Mouse (Mus musculus): ENCODE measurements at regions not wholly inside any gene's neighbourhood (a gene's known extent, or its start where the extent isn't known, plus 50 kb on each side); places are given as distances from the start of the nearest gene placed in this dataset.

GRCm38 (mm10) chr4:106175352-106175751 lies 140.7 kb upstream of the Usp24 start:
- no peak overlapping the region for H3K9ac ChIP-seq (ENCODE audit: low read depth, low read length)
- no peaks in the 10 kb centered on the region for H3K27me3 ChIP-seq (ENCODE audit: control insufficient read depth, insufficient read depth, low read length)
- H3K27ac ChIP-seq: no peak overlapping the region
- TF ChIP-seq CTCF (IDR thresholded peaks at IDR 0.05) (no peak), EP300 (IDR thresholded peaks at IDR 0.05; ENCODE audit: insufficient read depth, low read depth, low read length) (no peak), POLR2A (IDR thresholded peaks at IDR 0.05; ENCODE audit: insufficient read depth, low read depth, low read length) (no peak)
- WGBS: 35% methylated on average over 5 of the region's 5 CpGs
- no peaks in the 10 kb centered on the region for H3K4me1 ChIP-seq (ENCODE audit: control insufficient read depth, insufficient read depth, low read length)
- no peaks in the 10 kb centered on the region for H3K79me2 ChIP-seq (replicated peaks; ENCODE audit: control insufficient read depth, insufficient read depth, low read length)
- intact Hi-C loops (cut with DNase I): no loop called here
- no peaks in the 10 kb centered on the region for H3K36me3 ChIP-seq (ENCODE audit: control insufficient read depth, insufficient read depth, low read length)
- no peak for DNase-seq
- no peak overlapping the region for H3K4me3 ChIP-seq

DNA sequence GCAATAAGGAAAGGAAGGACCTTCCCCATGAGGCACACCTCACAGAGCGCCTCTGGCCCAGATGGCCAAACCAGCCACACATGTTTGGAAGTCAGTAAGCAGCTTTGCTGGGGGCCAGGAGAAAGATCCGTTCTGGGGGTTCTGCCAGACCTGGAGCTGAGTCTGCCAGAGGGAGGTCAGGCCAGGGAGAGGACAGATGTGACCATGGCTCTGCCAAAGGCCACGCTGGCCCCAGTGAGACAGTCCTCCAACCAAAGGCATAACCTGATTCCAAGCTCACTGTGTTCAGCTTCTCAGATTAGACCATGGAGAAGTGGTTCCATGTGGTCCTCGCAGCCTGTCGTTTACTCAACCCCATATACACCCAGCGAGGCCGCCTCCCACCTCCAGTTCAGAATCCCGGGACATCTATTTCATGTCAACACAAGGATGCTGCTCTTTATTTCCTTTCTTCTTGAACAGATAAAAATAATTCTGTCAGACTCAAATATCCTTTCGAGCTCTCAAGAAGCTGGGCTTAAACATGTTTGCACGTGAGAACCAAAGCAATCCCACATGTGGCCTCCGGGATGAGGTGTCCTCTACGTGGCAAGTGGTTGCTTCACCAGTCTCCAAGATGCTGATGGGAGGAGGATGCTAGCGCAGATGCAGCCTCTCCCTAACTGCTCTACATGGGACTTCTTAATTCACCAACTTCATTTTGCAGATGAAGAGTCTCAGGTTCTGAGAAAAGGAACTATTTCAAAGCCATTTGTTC lies 130.1 kb upstream of the Usp24 start:
- Histone ChIP-seq H3K79me2 (replicated peaks; ENCODE audit: control insufficient read depth, insufficient read depth, low read length) (no peaks in the 10 kb centered on the region), H3K4me3 (no peak overlapping the region), H3K27ac (peak overlapping the region; percentile 47), H3K9ac (ENCODE audit: low read depth, low read length) (no peak overlapping the region), H3K27me3 (ENCODE audit: control insufficient read depth, insufficient read depth, low read length) (no peaks in the 10 kb centered on the region), H3K36me3 (ENCODE audit: control insufficient read depth, insufficient read depth, low read length) (no peaks in the 10 kb centered on the region), H3K4me1 (ENCODE audit: control insufficient read depth, insufficient read depth, low read length) (peaks cover 5% of the 10 kb centered on the region)
- peak; percentile 71 to 84 for DNase-seq
- TF ChIP-seq EP300 (IDR thresholded peaks at IDR 0.05; ENCODE audit: insufficient read depth, low read depth, low read length): peak; percentile 69; the same call in 1 of the 2 replicates
- TF ChIP-seq POLR2A (IDR thresholded peaks at IDR 0.05; ENCODE audit: insufficient read depth, low read depth, low read length): no peak
- no peak for TF ChIP-seq CTCF (IDR thresholded peaks at IDR 0.05)
- intact Hi-C loops (cut with DNase I): loop anchor here (10.0 kb wide), 1 partner anchor 911 kb away; no protein-coding TSS in a partner anchor
- WGBS: 64% methylated on average over 13 of the region's 13 CpGs

GRCm38 (mm10) chr4:106186684-106187083 lies 129.3 kb upstream of the Usp24 start:
- peaks cover 7% of the 10 kb centered on the region for H3K4me1 ChIP-seq (ENCODE audit: control insufficient read depth, insufficient read depth, low read length)
- intact Hi-C loops (cut with DNase I): loop anchor here (10.0 kb wide), 1 partner anchor 912 kb away; no protein-coding TSS in a partner anchor
- H3K4me3 ChIP-seq: no peak overlapping the region
- 66% methylated on average over 7 of the region's 7 CpGs for WGBS
- H3K79me2 ChIP-seq (replicated peaks; ENCODE audit: control insufficient read depth, insufficient read depth, low read length): no peaks in the 10 kb centered on the region
- H3K9ac ChIP-seq (ENCODE audit: low read depth, low read length): no peak overlapping the region
- peak in 1 of 2 experiments; percentile 36 for DNase-seq
- peak overlapping the region; percentile 47; the same call in 1 of the 2 replicates for H3K27ac ChIP-seq
- no peaks in the 10 kb centered on the region for H3K36me3 ChIP-seq (ENCODE audit: control insufficient read depth, insufficient read depth, low read length)
- TF ChIP-seq POLR2A (IDR thresholded peaks at IDR 0.05; ENCODE audit: insufficient read depth, low read depth, low read length) (no peak), CTCF (IDR thresholded peaks at IDR 0.05) (no peak), EP300 (IDR thresholded peaks at IDR 0.05; ENCODE audit: insufficient read depth, low read depth, low read length) (no peak)
- H3K27me3 ChIP-seq (ENCODE audit: control insufficient read depth, insufficient read depth, low read length): no peaks in the 10 kb centered on the region

DNA sequence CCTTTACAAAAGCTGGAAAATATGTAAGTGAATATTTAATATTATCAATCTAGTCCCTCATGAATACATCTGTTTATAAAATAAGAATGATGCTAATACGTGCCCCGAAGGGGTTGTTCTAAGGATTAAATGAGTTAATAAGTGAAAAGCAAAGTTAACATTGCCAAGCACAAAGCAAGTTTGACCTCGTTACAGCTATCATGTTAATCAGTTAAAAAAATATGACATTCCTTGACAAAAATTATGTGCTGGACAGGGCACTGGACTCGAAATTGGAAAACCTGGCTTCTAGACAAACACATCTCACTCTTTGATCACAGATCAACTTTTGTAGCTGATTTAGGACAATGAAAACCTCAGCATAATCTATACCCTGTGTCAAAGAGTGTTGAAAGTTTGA lies 125.8 kb upstream of the Usp24 start:
- Histone ChIP-seq H3K4me1 (ENCODE audit: control insufficient read depth, insufficient read depth, low read length) (peaks cover 12% of the 10 kb centered on the region), H3K9ac (ENCODE audit: low read depth, low read length) (no peak overlapping the region), H3K4me3 (no peak overlapping the region), H3K36me3 (ENCODE audit: control insufficient read depth, insufficient read depth, low read length) (peaks cover 3% of the 10 kb centered on the region), H3K27me3 (ENCODE audit: control insufficient read depth, insufficient read depth, low read length) (no peaks in the 10 kb centered on the region), H3K79me2 (replicated peaks; ENCODE audit: control insufficient read depth, insufficient read depth, low read length) (no peaks in the 10 kb centered on the region), H3K27ac (no peak overlapping the region)
- 72% methylated on average over 4 of the region's 4 CpGs for WGBS
- intact Hi-C loops (cut with DNase I): no loop called here
- TF ChIP-seq CTCF (IDR thresholded peaks at IDR 0.05) (no peak), POLR2A (IDR thresholded peaks at IDR 0.05; ENCODE audit: insufficient read depth, low read depth, low read length) (no peak)
- no peak for DNase-seq

DNA sequence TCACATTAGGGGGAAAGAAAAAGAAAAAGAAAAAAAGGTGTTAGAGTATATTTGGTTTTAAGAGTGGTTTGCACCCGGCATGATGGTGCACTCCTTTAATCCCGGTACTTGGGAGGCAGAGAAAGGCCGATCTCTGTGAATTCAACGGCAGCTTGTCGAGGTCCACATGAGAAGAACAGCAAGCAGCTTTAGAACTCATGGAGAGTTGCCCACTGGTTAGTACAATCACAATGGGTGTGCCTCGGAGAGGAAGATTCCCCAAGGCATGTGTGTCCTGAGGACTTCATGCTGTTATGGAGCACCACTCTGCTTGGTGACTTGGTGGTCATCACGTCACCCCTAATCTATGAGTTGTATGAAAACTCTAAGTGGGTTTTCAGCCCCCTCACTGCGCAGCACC lies 124.7 kb upstream of the Usp24 start:
- Histone ChIP-seq H3K9ac (ENCODE audit: low read depth, low read length) (no peak overlapping the region), H3K27ac (peak overlapping the region; percentile 33; the same call in 1 of the 2 replicates), H3K27me3 (ENCODE audit: control insufficient read depth, insufficient read depth, low read length) (no peaks in the 10 kb centered on the region), H3K36me3 (ENCODE audit: control insufficient read depth, insufficient read depth, low read length) (peaks cover 3% of the 10 kb centered on the region), H3K79me2 (replicated peaks; ENCODE audit: control insufficient read depth, insufficient read depth, low read length) (no peaks in the 10 kb centered on the region), H3K4me1 (ENCODE audit: control insufficient read depth, insufficient read depth, low read length) (peaks cover 8% of the 10 kb centered on the region), H3K4me3 (no peak overlapping the region)
- TF ChIP-seq CTCF (IDR thresholded peaks at IDR 0.05): no peak
- no peak for TF ChIP-seq POLR2A (IDR thresholded peaks at IDR 0.05; ENCODE audit: insufficient read depth, low read depth, low read length)
- TF ChIP-seq EP300 (IDR thresholded peaks at IDR 0.05; ENCODE audit: insufficient read depth, low read depth, low read length): no peak
- intact Hi-C loops (cut with DNase I): no loop called here
- no peak for DNase-seq
- WGBS: 88% methylated on average over 8 of the region's 8 CpGs

- peak in 1 of 2 experiments; percentile 37 for DNase-seq
- intact Hi-C loops (cut with DNase I): no loop called here
- Histone ChIP-seq H3K4me1 (ENCODE audit: control insufficient read depth, insufficient read depth, low read length) (peaks cover 8% of the 10 kb centered on the region), H3K27me3 (ENCODE audit: control insufficient read depth, insufficient read depth, low read length) (no peaks in the 10 kb centered on the region), H3K4me3 (no peak overlapping the region), H3K79me2 (replicated peaks; ENCODE audit: control insufficient read depth, insufficient read depth, low read length) (no peaks in the 10 kb centered on the region), H3K36me3 (ENCODE audit: control insufficient read depth, insufficient read depth, low read length) (peaks cover 3% of the 10 kb centered on the region), H3K9ac (ENCODE audit: low read depth, low read length) (no peak overlapping the region), H3K27ac (peak overlapping the region; percentile 33)
- 50% methylated on average over 3 of the region's 3 CpGs for WGBS
- no peak for TF ChIP-seq CTCF (IDR thresholded peaks at IDR 0.05)
These were observed 124.2 kb upstream of the Usp24 start for GRCm38 (mm10) chr4:106191843-106192242.
